Mouse (Mus musculus): ENCODE measurements around the gene Ctcfl. TPM values are rescaled to one million over a fixed set of nuclear protein-coding genes. Genes with fewer than 3 reads are reported as not detected.

Ctcfl gene
- polyA plus RNA-seq, 1 experiment from 2014 or later, result not detected

GRCm38 (mm10) chr2:173148001-173148400 lies 28.7 kb upstream of the Ctcfl start:
- no peak overlapping the region for H3K9ac ChIP-seq (ENCODE audit: low read depth, low read length)
- ATAC-seq (replicated peaks; ENCODE audit: low FRiP score, low read depth) (no peak), DNase-seq (ENCODE audit: low spot score) (no peak)
- H3K27ac ChIP-seq, result no peak overlapping the region
- H3K27me3 ChIP-seq (ENCODE audit: insufficient read depth, low read length), result no peaks in the 10 kb centered on the region
- WGBS, result 93% methylated on average over 5 of the region's 5 CpGs
- 0 out of 2 replicates have a peak, but pooled peaks cover 4% of the 10 kb centered on the region for H3K4me1 ChIP-seq (replicated peaks; ENCODE audit: insufficient read depth, low read length)
- H3K4me3 ChIP-seq (replicated peaks; ENCODE audit: low read depth, low read length), result no peak overlapping the region
- H3K4me2 ChIP-seq (ENCODE audit: low read length), result no peak overlapping the region
- H3K36me3 ChIP-seq (ENCODE audit: insufficient read depth, low read length), result no peaks in the 10 kb centered on the region
- H3K9me3 ChIP-seq (replicated peaks; ENCODE audit: low read length), result no peaks in the 10 kb centered on the region
- no peak for TF ChIP-seq CTCF (IDR thresholded peaks at IDR 0.05; ENCODE audit: low read depth)

GRCm38 (mm10) chr2:173146728-173147127 lies 27.4 kb upstream of the Ctcfl start:
- WGBS, result 66% methylated on average over 6 of the region's 6 CpGs
- Histone ChIP-seq H3K27ac (no peak overlapping the region), H3K9ac (ENCODE audit: low read depth, low read length) (no peak overlapping the region), H3K36me3 (ENCODE audit: insufficient read depth, low read length) (no peaks in the 10 kb centered on the region), H3K4me2 (ENCODE audit: low read length) (no peak overlapping the region), H3K9me3 (replicated peaks; ENCODE audit: low read length) (no peaks in the 10 kb centered on the region), H3K4me1 (replicated peaks; ENCODE audit: insufficient read depth, low read length) (no peaks in the 10 kb centered on the region), H3K27me3 (ENCODE audit: insufficient read depth, low read length) (no peaks in the 10 kb centered on the region), H3K4me3 (replicated peaks; ENCODE audit: low read depth, low read length) (no peak overlapping the region)
- TF ChIP-seq CTCF (IDR thresholded peaks at IDR 0.05; ENCODE audit: low read depth), result no peak
- no peak for ATAC-seq (replicated peaks; ENCODE audit: low FRiP score, low read depth)
- DNase-seq (ENCODE audit: low spot score), result no peak

- Histone ChIP-seq H3K9ac (ENCODE audit: low read depth, low read length) (no peak overlapping the region), H3K4me1 (replicated peaks; ENCODE audit: insufficient read depth, low read length) (no peaks in the 10 kb centered on the region), H3K27me3 (ENCODE audit: insufficient read depth, low read length) (no peaks in the 10 kb centered on the region), H3K4me2 (ENCODE audit: low read length) (no peak overlapping the region), H3K4me3 (replicated peaks; ENCODE audit: low read depth, low read length) (no peak overlapping the region), H3K36me3 (ENCODE audit: insufficient read depth, low read length) (no peaks in the 10 kb centered on the region), H3K9me3 (replicated peaks; ENCODE audit: low read length) (no peaks in the 10 kb centered on the region), H3K27ac (no peak overlapping the region)
- TF ChIP-seq CTCF (IDR thresholded peaks at IDR 0.05; ENCODE audit: low read depth), result no peak
- no peak for ATAC-seq (replicated peaks; ENCODE audit: low FRiP score, low read depth)
- WGBS, result 52% methylated on average over 3 of the region's 3 CpGs
- no peak for DNase-seq (ENCODE audit: low spot score)
Measured at GRCm38 (mm10) chr2:173145808-173146207, 26.5 kb upstream of the Ctcfl start.

GRCm38 (mm10) chr2:173143611-173144010 lies 24.3 kb upstream of the Ctcfl start:
- no peak overlapping the region for H3K9ac ChIP-seq (ENCODE audit: low read depth, low read length)
- H3K4me2 ChIP-seq (ENCODE audit: low read length), result no peak overlapping the region
- DNase-seq (ENCODE audit: low spot score) (no peak), ATAC-seq (replicated peaks; ENCODE audit: low FRiP score, low read depth) (no peak)
- WGBS, result 49% methylated on average over 11 of the region's 11 CpGs
- no peak for TF ChIP-seq CTCF (IDR thresholded peaks at IDR 0.05; ENCODE audit: low read depth)
- no peaks in the 10 kb centered on the region for H3K4me1 ChIP-seq (replicated peaks; ENCODE audit: insufficient read depth, low read length)
- H3K27ac ChIP-seq, result no peak overlapping the region
- H3K27me3 ChIP-seq (ENCODE audit: insufficient read depth, low read length), result no peaks in the 10 kb centered on the region
- H3K9me3 ChIP-seq (replicated peaks; ENCODE audit: low read length), result no peaks in the 10 kb centered on the region
- H3K36me3 ChIP-seq (ENCODE audit: insufficient read depth, low read length), result no peaks in the 10 kb centered on the region
- H3K4me3 ChIP-seq (replicated peaks; ENCODE audit: low read depth, low read length), result no peak overlapping the region

GRCm38 (mm10) chr2:173138323-173139239 lies 19.3 kb upstream of the Ctcfl start:
- 42% methylated on average over 15 of the region's 15 CpGs for WGBS
- Histone ChIP-seq H3K27me3 (ENCODE audit: insufficient read depth, low read length) (no peaks in the 10 kb centered on the region), H3K27ac (no peak overlapping the region), H3K4me3 (replicated peaks; ENCODE audit: low read depth, low read length) (no peak overlapping the region), H3K36me3 (ENCODE audit: insufficient read depth, low read length) (no peaks in the 10 kb centered on the region), H3K9me3 (replicated peaks; ENCODE audit: low read length) (no peaks in the 10 kb centered on the region), H3K9ac (ENCODE audit: low read depth, low read length) (no peak overlapping the region), H3K4me1 (replicated peaks; ENCODE audit: insufficient read depth, low read length) (no peaks in the 10 kb centered on the region), H3K4me2 (ENCODE audit: low read length) (no peak overlapping the region)
- no peak for DNase-seq (ENCODE audit: low spot score)
- 0 out of 2 replicates have a peak, but pooled peaks have one; percentile 17 for ATAC-seq (replicated peaks; ENCODE audit: low FRiP score, low read depth)
- TF ChIP-seq CTCF (IDR thresholded peaks at IDR 0.05; ENCODE audit: low read depth), result no peak

GRCm38 (mm10) chr2:173134695-173135094 lies 15.4 kb upstream of the Ctcfl start:
- Histone ChIP-seq H3K36me3 (ENCODE audit: insufficient read depth, low read length) (no peaks in the 10 kb centered on the region), H3K9me3 (replicated peaks; ENCODE audit: low read length) (no peaks in the 10 kb centered on the region), H3K4me1 (replicated peaks; ENCODE audit: insufficient read depth, low read length) (0 out of 2 replicates have a peak, but pooled peaks cover 6% of the 10 kb centered on the region), H3K9ac (ENCODE audit: low read depth, low read length) (no peak overlapping the region), H3K4me2 (ENCODE audit: low read length) (no peak overlapping the region), H3K4me3 (replicated peaks; ENCODE audit: low read depth, low read length) (no peak overlapping the region), H3K27ac (no peak overlapping the region), H3K27me3 (ENCODE audit: insufficient read depth, low read length) (no peaks in the 10 kb centered on the region)
- no peak for TF ChIP-seq CTCF (IDR thresholded peaks at IDR 0.05; ENCODE audit: low read depth)
- DNase-seq (ENCODE audit: low spot score) (no peak), ATAC-seq (replicated peaks; ENCODE audit: low FRiP score, low read depth) (no peak)
- 29% methylated on average over 9 of the region's 9 CpGs for WGBS

All from kidney, postnatal 0 days (tissue).